Mouse (Mus musculus): ENCODE measurements around the gene Tnfrsf25.

Gene Tnfrsf25

DNA sequence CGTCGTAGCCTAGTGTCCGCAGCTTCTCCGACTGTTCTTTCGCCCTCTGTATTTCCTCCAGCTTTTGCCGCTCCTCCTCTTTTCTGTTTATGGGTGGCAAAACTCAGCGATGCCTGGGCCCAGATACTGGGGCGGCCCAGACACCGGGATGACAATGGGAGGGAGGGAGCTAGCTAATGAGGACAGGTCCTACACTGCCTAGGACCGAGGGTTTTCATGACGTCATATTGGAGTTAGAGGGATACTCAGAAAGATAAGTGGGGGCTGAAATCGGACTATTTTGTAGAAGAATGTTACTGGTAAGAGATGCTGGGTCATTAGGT lies 5.4 kb downstream of the Tnfrsf25 start:
- no peak for DNase-seq (ENCODE audit: low spot score in 2 of 2)

GRCm38 (mm10) chr4:152124361-152124961 lies 8.7 kb downstream of the Tnfrsf25 start:
- DNase-seq (ENCODE audit: low spot score in 2 of 2), result no peak

GRCm38 (mm10) chr4:152125161-152126025 lies 9.7 kb downstream of the Tnfrsf25 start:
- DNase-seq (ENCODE audit: low spot score in 2 of 2), result no peak

DNA sequence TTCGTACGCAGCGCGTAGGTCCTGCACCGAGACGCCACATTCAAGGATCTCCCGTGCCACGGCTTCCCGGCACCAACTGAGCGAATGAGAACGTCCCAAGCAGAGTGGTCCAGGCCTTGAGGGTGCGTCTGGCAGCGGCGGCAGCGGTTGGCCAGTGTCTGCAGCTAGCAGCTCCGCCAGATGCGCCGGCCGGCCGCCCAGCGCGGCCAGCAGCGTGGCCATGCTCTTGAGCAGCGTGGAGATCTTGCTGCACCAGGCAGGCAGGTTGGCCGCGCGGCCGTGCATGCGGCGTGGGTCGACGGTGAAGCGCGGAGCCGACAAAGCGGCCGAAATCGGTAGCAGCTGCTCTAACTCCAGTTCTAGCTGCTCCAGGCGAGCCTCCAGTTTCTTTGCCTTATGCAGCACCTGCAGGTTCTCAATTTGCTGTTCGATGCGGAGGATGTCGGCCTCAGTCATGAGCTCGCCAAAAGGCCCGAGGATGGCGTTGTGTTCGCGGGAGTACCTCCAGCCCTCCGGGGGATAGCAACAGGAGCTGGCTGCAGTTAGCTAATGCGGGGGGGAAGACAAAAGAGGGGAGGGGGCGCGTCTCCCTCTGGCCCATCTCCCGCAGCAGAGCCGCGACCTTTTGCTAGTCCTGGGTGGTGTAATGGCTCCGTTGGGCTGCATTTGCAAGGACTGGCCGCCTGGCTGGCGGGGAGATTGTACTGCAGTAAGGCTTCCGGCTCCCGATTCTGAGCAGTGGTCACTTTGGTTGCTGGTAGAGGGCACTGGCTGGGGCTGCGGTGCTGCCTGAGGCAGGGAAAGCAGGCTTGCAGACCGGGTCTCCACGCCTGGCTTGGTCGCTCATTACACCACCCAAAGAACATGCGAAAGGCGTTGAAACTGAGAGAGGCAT lies 10.5 kb downstream of the Tnfrsf25 start:
- no peak for DNase-seq (ENCODE audit: low spot score in 2 of 2)

- DNase-seq (ENCODE audit: low spot score in 2 of 2), result no peak
These were observed 12.2 kb downstream of the Tnfrsf25 start for GRCm38 (mm10) chr4:152127884-152128283.

DNA sequence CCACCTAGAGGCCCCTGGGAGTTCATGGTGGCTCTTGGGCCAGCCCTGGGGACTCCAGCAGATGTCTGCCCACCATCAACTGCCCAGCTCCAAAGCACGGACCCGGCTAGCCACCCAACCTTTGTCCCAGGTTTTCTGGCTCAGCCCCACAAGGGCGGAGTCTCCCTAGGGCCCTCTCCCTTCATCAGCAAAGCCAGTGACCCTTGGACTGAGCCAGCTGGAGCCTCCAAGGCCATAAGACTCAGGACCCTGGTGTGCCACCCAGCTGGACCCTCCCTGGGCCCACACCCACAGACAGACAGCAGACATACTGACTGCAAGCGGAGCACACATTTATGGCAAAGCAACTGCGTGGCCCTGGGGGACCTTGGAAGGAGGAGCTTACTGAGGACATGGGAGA lies 13.1 kb downstream of the Tnfrsf25 start:
- no peak for DNase-seq (ENCODE audit: low spot score in 2 of 2)

GRCm38 (mm10) chr4:152129395-152129930 lies 13.7 kb downstream of the Tnfrsf25 start:
- DNase-seq (ENCODE audit: low spot score in 2 of 2), result no peak

- peak; percentile 44 to 47 for DNase-seq (ENCODE audit: low spot score in 2 of 2)
These were observed 15.3 kb downstream of the Tnfrsf25 start for GRCm38 (mm10) chr4:152130771-152131653.

DNA sequence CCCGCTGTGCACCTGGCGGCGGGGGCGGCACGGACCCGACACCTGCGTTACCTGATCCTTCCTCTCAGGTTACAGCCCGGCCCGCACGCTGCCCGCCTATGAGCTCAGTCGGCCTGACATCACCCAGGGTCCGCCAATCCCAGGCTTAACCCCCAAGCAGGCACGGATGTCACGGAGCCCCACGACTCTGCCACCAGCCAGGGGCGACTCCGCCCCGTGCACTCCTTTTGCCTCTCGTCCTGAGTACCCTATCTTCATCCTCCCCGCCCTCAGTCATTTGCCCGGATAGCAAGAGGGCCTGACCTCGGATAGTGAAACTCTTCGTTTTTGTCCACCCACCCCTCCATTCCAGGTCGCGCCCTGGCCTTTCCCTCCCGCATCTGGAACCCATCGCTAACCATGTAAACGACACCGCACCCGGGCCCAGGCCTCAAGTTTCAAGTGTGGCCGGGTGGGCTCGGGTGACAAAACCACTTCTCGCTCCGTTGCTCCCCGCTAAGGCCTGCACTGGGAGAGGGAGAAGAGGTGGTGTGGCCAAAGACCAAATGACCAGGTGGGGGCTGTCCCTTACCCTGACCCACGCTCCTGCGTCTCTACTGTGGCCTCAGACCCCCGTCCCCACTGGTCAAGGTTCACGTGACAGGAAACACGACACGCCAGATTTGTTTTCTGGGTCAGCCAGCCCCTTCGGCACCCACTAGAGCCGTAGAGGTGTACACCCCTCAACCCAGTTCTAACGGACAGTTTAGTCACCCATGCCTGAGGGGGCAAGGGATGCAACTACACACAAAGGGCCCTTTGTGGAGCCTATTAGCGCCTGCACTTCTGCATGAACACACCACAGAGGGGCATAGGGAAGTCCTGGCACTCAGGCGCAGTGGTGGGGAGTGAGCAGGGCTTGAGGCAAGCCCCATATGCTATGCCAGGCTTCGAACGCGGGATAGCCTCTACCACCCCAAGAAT lies 16.4 kb downstream of the Tnfrsf25 start:
- no peak for DNase-seq (ENCODE audit: low spot score in 2 of 2)

DNA sequence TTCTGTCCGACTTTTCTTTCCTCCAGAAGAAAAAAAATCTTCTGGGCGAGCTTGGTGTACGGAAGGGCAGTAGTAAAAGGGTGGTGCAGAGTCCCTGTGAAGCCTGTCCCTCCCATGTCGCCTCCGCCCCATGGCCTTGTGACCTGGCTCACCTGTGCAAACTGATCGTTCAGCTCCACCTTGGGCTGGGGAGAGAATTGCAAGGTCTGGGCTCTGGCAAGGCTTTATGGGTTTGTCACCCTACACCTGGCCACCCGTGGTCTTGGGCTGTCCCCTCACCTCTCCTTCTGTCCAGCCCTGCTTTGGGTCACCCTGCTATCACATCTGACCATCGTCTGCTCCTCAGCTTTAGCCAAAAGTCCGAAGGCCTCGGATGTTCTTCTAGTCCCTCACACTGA lies 17.0 kb downstream of the Tnfrsf25 start:
- DNase-seq (ENCODE audit: low spot score in 2 of 2), result no peak

GRCm38 (mm10) chr4:152133213-152133612 lies 17.5 kb downstream of the Tnfrsf25 start:
- no peak for DNase-seq (ENCODE audit: low spot score in 2 of 2)

- DNase-seq (ENCODE audit: low spot score in 2 of 2), result no peak
These were observed 18.8 kb downstream of the Tnfrsf25 start for GRCm38 (mm10) chr4:152134507-152134906.

GRCm38 (mm10) chr4:152135363-152135762 lies 19.6 kb downstream of the Tnfrsf25 start:
- no peak for DNase-seq (ENCODE audit: low spot score in 2 of 2)

DNA sequence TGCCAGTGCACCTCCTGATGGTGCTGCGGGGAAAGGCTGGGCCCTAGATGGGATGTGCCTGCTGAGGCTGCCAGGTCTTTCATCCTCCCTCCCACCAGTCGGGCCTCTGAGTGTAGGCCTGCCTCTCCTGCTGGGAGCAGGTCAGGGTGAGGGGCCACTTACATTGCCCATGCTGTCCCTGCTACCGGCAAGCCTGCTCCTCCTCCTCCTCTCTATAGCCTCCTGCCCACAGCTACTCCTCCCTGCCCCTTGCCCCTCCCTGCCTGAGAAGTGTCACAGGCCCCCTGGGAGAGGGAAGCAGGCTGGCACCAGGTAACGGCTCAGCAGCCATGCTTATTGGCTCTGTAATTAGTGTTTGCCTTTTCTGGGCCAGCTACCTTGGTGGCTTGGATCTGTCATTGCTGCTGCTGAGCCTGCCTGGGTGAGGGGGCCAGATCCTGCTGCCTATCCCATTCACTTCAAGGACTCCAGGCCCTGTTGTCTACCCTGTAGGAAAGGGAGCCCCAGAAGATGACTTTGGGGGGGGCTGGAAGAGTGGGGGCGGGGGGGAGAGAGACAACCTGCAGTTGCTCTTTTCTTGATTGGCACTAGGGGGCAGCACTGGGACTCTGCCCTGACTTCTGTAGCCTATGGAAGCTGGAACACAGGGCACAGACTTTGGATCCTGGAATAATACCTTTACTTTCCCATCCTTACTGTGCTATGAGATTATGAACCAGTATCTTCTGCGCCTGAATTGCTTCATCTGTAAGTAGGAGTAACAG lies 20.6 kb downstream of the Tnfrsf25 start:
- DNase-seq (ENCODE audit: low spot score in 2 of 2), result no peak

- DNase-seq (ENCODE audit: low spot score in 2 of 2), result no peak
These were observed 21.1 kb downstream of the Tnfrsf25 start for GRCm38 (mm10) chr4:152136876-152137250.

DNA sequence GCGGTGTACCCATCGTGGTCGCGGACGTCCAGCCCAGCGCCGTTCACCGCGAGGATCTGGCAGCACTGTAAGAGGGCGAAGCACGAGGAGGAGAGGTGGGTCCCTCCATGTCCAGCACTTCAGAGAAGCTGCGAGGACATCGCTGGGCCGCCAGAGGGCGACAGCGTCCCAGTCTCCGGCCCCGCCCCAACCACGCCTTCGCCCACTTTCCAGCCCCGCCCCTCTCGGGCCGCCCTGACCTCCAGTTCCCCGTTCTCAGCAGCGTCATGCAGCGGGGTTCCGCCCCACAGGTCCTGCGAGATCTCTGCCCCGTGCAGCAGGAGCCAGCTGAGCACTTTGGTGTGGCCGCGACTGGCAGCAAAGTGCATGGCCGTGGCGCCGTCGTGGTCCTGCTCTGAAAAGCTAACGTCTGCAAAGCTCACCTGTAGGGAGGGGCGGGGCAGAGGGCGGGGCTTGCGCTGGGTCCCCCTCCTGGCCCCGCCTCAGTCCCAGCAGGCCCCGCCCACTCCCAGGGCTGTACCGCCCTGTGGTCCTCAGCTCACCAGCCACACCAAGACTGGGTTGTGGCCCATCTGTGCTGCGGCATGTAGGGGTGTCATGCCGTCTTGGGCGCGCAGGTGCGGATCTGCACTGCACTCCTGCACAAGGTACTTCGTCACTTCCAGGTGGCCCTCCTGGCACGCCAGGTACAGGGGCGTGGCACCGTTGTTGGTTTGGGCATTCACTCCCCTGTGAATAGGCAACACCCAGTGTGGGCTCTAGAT lies 22.9 kb downstream of the Tnfrsf25 start:
- DNase-seq (ENCODE audit: low spot score in 2 of 2), result peak; percentile 75 to 81

- DNase-seq (ENCODE audit: low spot score in 2 of 2), result no peak
These were observed 24.7 kb downstream of the Tnfrsf25 start for GRCm38 (mm10) chr4:152140441-152140840.

GRCm38 (mm10) chr4:152141521-152142135 lies 25.9 kb downstream of the Tnfrsf25 start:
- DNase-seq (ENCODE audit: low spot score in 2 of 2), result peak; percentile 46 to 59
